Mouse (Mus musculus): ENCODE results near the gene Cyb561d2. TPM values are rescaled to one million over a fixed set of nuclear protein-coding genes. Genes with fewer than 3 reads are reported as not detected.

Gene Cyb561d2
- polyA plus RNA-seq, 1 experiment from 2014 or later, result 18.9 TPM

DNA sequence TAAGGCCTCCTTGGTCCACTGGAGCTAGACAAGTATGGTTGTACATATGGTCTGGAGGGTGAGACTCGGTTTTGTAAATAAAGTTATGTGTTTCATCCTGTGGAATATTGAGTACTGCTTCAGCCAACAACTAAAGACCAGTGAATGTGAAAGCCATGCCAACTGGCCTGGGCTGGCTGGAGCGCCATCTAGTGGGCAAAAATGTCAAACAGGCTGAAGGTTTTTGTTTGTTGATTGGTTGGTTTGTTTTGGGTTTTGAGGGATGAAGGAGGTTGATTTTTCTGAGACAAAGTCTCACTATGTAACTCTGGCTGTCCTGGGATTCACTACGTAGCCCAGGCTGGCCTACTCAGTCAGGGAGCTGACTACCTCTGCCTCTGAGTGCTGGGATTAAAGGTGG, 3.6 kb upstream of the Cyb561d2 start:
- peak; percentile 99 for DNase-seq (ENCODE audit: low spot score, missing footprints)
- Histone ChIP-seq H3K4me1 (ENCODE audit: control insufficient read depth, insufficient read depth, low read length) (peaks cover 25% of the 10 kb centered on the region), H3K27ac (ENCODE audit: low read depth, low read length) (no peak overlapping the region), H3K4me3 (ENCODE audit: low read depth, low read length) (no peak overlapping the region), H3K4me2 (no peak overlapping the region), H3K9me3 (ENCODE audit: control insufficient read depth, low read length) (no peaks in the 10 kb centered on the region), H3K36me3 (ENCODE audit: control insufficient read depth, insufficient read depth, low read length) (peaks cover 9% of the 10 kb centered on the region), H3K9ac (ENCODE audit: low read length) (no peak overlapping the region), H3K27me3 (ENCODE audit: control insufficient read depth, insufficient read depth, low read length) (peaks cover 6% of the 10 kb centered on the region)
- 7% methylated on average over 3 of the region's 3 CpGs for WGBS
- no peak for ATAC-seq (ENCODE audit: low FRiP score)

DNA sequence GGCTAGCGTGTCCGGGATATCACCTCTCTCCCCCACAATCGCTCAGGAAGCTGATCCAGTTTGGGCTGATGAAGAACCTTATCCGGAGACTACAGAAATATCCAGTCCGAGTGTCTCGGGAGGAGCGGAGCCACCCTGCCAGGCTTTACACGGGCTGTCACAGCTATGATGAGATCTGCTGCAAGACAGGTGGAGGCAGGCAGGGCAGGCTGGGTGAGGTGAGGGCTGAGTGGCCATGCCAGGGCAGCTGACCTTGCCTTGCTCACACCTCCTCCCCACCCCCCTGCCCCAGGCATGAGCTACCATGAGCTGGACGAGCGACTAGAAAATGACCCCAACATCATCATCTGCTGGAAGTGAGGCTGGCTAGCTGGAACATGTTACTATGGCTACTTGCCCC, 3.2 kb upstream of the Cyb561d2 start:
- WGBS, result 86% methylated on average over 10 of the region's 10 CpGs

DNA sequence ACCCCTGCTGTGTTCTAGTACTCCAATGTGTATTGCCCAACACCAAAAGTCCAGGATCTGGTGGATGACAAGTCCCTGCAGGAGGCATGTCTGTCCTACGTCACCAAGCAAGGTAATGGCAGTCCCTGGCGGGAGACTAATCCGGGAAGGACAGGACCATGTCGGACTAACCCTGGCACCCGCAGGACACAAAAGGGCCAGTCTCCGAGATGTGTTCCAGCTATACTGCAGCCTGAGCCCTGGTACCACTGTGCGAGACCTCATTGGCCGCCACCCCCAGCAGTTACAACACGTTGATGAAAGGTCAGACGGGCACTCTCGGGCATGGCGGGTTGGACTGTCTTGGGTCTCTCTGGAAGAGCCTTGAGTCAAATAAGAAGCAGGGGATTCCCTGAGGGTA, 2.7 kb upstream of the Cyb561d2 start:
- Histone ChIP-seq H3K9me3 (ENCODE audit: control insufficient read depth, low read length) (no peaks in the 10 kb centered on the region), H3K4me1 (ENCODE audit: control insufficient read depth, insufficient read depth, low read length) (peaks cover 25% of the 10 kb centered on the region), H3K4me3 (ENCODE audit: low read depth, low read length) (no peak overlapping the region), H3K27me3 (ENCODE audit: control insufficient read depth, insufficient read depth, low read length) (no peaks in the 10 kb centered on the region; the same call in none of the 2 replicates), H3K9ac (ENCODE audit: low read length) (no peak overlapping the region), H3K36me3 (ENCODE audit: control insufficient read depth, insufficient read depth, low read length) (peaks cover 9% of the 10 kb centered on the region), H3K4me2 (no peak overlapping the region), H3K27ac (ENCODE audit: low read depth, low read length) (no peak overlapping the region)
- WGBS, result 94% methylated on average over 12 of the region's 12 CpGs
- DNase-seq (ENCODE audit: low spot score, missing footprints) (no peak), ATAC-seq (ENCODE audit: low FRiP score) (no peak)

More for the DNA sequence above, 3.2 kb upstream of the Cyb561d2 start:
- Histone ChIP-seq H3K36me3 (ENCODE audit: control insufficient read depth, insufficient read depth, low read length) (peaks cover 9% of the 10 kb centered on the region), H3K9me3 (ENCODE audit: control insufficient read depth, low read length) (no peaks in the 10 kb centered on the region), H3K9ac (ENCODE audit: low read length) (no peak overlapping the region), H3K4me3 (ENCODE audit: low read depth, low read length) (no peak overlapping the region), H3K4me1 (ENCODE audit: control insufficient read depth, insufficient read depth, low read length) (peaks cover 25% of the 10 kb centered on the region), H3K27me3 (ENCODE audit: control insufficient read depth, insufficient read depth, low read length) (peaks cover 2% of the 10 kb centered on the region), H3K27ac (ENCODE audit: low read depth, low read length) (no peak overlapping the region), H3K4me2 (no peak overlapping the region)
- DNase-seq (ENCODE audit: low spot score, missing footprints), result no peak
- no peak for ATAC-seq (ENCODE audit: low FRiP score)

DNA sequence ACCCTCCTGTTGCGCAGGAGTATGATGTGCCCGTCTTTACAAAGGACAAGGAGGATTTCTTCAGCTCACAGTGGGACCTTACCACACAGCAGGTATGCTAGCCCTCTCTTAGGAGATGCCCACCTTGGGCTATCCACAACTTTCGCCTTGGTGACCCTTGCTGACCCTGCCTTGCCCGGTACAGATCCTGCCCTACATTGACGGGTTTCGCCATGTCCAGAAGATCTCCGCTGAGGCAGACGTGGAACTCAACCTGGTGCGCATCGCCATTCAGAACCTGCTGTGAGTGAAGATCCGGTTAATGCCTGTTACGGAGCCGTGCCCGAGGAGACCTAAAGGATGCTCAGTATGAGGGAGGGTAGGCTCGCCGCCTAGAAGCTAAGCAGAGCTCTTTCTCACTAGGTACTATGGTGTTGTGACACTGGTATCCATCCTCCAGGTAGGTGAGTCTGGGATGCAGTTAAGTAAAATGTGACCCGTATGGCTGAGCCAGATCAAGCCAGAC, 2.3 kb upstream of the Cyb561d2 start:
- no peak overlapping the region for H3K27ac ChIP-seq (ENCODE audit: low read depth, low read length)
- no peak for ATAC-seq (ENCODE audit: low FRiP score)
- H3K9me3 ChIP-seq (ENCODE audit: control insufficient read depth, low read length), result no peaks in the 10 kb centered on the region
- H3K36me3 ChIP-seq (ENCODE audit: control insufficient read depth, insufficient read depth, low read length), result peaks cover 9% of the 10 kb centered on the region
- 96% methylated on average over 17 of the region's 17 CpGs for WGBS
- no peak overlapping the region for H3K4me3 ChIP-seq (ENCODE audit: low read depth, low read length)
- peaks cover 25% of the 10 kb centered on the region for H3K4me1 ChIP-seq (ENCODE audit: control insufficient read depth, insufficient read depth, low read length)
- no peak for DNase-seq (ENCODE audit: low spot score, missing footprints)
- H3K27me3 ChIP-seq (ENCODE audit: control insufficient read depth, insufficient read depth, low read length), result no peaks in the 10 kb centered on the region; the same call in none of the 2 replicates
- H3K9ac ChIP-seq (ENCODE audit: low read length), result no peak overlapping the region
- H3K4me2 ChIP-seq, result no peak overlapping the region

DNA sequence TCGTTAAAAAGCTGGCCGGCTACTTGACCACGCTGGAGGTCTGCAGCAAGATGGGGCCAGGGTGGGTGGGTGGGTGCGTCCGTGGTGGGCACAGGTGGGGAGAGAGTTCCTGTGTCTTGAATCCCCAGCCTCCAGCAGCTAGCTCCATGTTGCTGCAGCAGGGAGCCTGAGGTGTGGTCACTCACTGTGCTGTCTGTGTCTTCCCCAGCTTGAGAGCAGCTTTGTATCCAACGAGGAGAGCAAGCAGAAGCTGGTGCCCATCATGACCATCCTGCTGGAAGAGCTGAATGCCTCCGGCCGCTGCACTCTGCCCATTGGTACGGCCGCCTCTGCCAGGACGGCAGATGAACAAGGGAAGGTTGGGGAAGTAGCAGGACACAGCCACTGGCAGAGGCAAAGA, 1.3 kb upstream of the Cyb561d2 start:
- Histone ChIP-seq H3K4me2 (no peak overlapping the region), H3K4me1 (ENCODE audit: control insufficient read depth, insufficient read depth, low read length) (peaks cover 25% of the 10 kb centered on the region)

DNA sequence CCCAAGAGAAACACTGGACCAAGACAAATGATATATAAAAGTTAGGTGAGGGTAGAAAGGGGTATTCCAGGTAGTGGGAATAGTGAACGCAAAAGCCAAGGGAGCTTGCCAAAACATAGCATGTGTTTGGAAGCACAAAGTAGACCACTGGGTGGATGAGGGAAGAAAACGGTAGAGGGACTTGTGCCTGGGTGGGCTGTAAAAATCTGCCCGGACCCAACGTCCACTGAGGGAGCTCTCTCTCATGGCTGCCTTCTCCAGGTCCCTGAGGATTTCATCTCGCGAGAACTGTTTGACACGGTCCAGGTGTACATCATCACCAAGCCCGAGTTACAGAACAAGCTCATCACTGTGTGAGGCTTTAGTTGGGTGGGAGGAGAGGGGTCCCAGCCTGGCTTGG, 728 bp upstream of the Cyb561d2 start:
- Histone ChIP-seq H3K4me2 (peak overlapping the region; percentile 65), H3K4me1 (ENCODE audit: control insufficient read depth, insufficient read depth, low read length) (peaks cover 25% of the 10 kb centered on the region), H3K27me3 (ENCODE audit: control insufficient read depth, insufficient read depth, low read length) (no peaks in the 10 kb centered on the region; the same call in 1 of the 2 replicates), H3K9ac (ENCODE audit: low read length) (peak overlapping the region; percentile 72), H3K4me3 (ENCODE audit: low read depth, low read length) (peak overlapping the region; percentile 71), H3K36me3 (ENCODE audit: control insufficient read depth, insufficient read depth, low read length) (peaks cover 14% of the 10 kb centered on the region), H3K9me3 (ENCODE audit: control insufficient read depth, low read length) (no peaks in the 10 kb centered on the region), H3K27ac (ENCODE audit: low read depth, low read length) (no peak overlapping the region)
- 49% methylated on average over 8 of the region's 8 CpGs for WGBS
- no peak for ATAC-seq (ENCODE audit: low FRiP score)
- no peak for DNase-seq (ENCODE audit: low spot score, missing footprints)

More for the DNA sequence above, 1.3 kb upstream of the Cyb561d2 start:
- Histone ChIP-seq H3K27ac (ENCODE audit: low read depth, low read length) (no peak overlapping the region), H3K9me3 (ENCODE audit: control insufficient read depth, low read length) (no peaks in the 10 kb centered on the region), H3K36me3 (ENCODE audit: control insufficient read depth, insufficient read depth, low read length) (peaks cover 11% of the 10 kb centered on the region), H3K27me3 (ENCODE audit: control insufficient read depth, insufficient read depth, low read length) (no peaks in the 10 kb centered on the region; the same call in none of the 2 replicates), H3K9ac (ENCODE audit: low read length) (no peak overlapping the region), H3K4me3 (ENCODE audit: low read depth, low read length) (no peak overlapping the region)
- 88% methylated on average over 11 of the region's 11 CpGs for WGBS
- DNase-seq (ENCODE audit: low spot score, missing footprints) (no peak), ATAC-seq (ENCODE audit: low FRiP score) (no peak)

DNA sequence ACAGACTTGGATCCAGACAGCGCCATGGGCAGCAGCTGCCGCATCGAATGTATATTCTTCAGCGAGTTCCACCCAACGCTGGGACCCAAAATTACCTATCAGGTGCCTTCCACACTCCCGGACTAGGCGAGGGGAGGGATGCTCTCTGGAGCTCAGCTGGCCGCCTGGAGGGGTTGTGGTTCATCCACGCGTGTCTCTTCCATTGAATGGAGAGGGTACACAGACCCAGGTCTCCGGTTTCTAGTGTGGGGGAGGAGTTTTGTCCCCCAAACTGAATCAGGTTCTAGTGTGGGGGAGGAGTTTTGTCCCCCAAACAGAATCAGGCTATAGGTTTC, 326 bp upstream of the Cyb561d2 start:
- Histone ChIP-seq H3K4me2 (peak overlapping the region; percentile 65), H3K9ac (ENCODE audit: low read length) (peak overlapping the region; percentile 72), H3K4me1 (ENCODE audit: control insufficient read depth, insufficient read depth, low read length) (peaks cover 21% of the 10 kb centered on the region), H3K4me3 (ENCODE audit: low read depth, low read length) (peak overlapping the region; percentile 71), H3K36me3 (ENCODE audit: control insufficient read depth, insufficient read depth, low read length) (peaks cover 14% of the 10 kb centered on the region), H3K9me3 (ENCODE audit: control insufficient read depth, low read length) (no peaks in the 10 kb centered on the region), H3K27me3 (ENCODE audit: control insufficient read depth, insufficient read depth, low read length) (no peaks in the 10 kb centered on the region; the same call in 1 of the 2 replicates), H3K27ac (ENCODE audit: low read depth, low read length) (no peak overlapping the region)
- DNase-seq (ENCODE audit: low spot score, missing footprints) (no peak), ATAC-seq (ENCODE audit: low FRiP score) (peak; percentile 8; the same call in 1 of the 2 replicates)
- WGBS, result 1% methylated on average over 11 of the region's 11 CpGs

DNA sequence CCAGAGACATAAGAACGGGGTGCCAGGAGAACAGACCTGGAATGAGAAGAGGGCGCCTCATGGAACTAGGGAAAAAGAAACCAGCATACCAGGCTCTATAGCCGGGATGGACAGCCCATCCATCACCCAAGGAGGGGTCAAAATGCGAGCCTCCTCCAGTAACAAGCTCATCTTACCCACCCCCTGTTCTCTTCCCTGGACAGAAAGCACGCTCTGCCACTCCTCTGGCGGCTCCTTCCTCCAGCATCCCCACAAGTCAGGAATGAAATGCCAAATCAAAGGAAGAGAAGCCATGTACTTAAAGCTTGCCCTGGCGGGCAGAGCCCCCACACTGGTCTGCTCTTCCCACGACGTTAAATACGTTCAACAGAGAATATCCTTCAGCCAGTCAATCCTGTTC, 988 bp downstream of the Cyb561d2 start:
- no peak for ATAC-seq (ENCODE audit: low FRiP score)
- WGBS, result 41% methylated on average over 10 of the region's 10 CpGs
- no peak for DNase-seq (ENCODE audit: low spot score, missing footprints)
- Histone ChIP-seq H3K4me1 (ENCODE audit: control insufficient read depth, insufficient read depth, low read length) (peaks cover 23% of the 10 kb centered on the region), H3K9me3 (ENCODE audit: control insufficient read depth, low read length) (no peaks in the 10 kb centered on the region), H3K27ac (ENCODE audit: low read depth, low read length) (no peak overlapping the region), H3K4me3 (ENCODE audit: low read depth, low read length) (peak overlapping the region; percentile 71; the same call in 1 of the 2 replicates), H3K9ac (ENCODE audit: low read length) (peak overlapping the region; percentile 72), H3K4me2 (peak overlapping the region; percentile 65), H3K36me3 (ENCODE audit: control insufficient read depth, insufficient read depth, low read length) (peaks cover 14% of the 10 kb centered on the region), H3K27me3 (ENCODE audit: control insufficient read depth, insufficient read depth, low read length) (no peaks in the 10 kb centered on the region; the same call in 1 of the 2 replicates)

DNA sequence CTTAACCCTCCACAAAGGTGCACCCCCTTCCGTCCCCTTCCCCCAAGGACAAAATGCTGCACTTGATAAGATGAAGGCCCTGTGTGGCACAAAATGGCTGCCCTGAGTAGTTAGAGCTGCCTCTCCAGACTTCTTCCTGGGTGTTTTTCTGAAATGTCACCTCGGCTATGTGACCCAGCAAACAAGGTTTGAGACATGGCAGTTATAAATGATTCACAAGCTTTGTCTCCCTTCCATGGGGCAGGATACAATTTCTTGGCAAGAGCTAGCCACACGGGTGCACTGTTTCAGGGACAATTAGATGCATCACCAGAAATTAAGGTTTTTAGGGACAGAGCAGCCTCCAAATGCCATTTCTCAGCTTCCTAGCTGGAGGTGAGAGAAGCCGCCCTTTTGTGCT, 1.6 kb downstream of the Cyb561d2 start:
- Histone ChIP-seq H3K36me3 (ENCODE audit: control insufficient read depth, insufficient read depth, low read length) (peaks cover 14% of the 10 kb centered on the region), H3K4me3 (ENCODE audit: low read depth, low read length) (no peak overlapping the region), H3K9ac (ENCODE audit: low read length) (no peak overlapping the region), H3K4me2 (no peak overlapping the region), H3K9me3 (ENCODE audit: control insufficient read depth, low read length) (no peaks in the 10 kb centered on the region), H3K4me1 (ENCODE audit: control insufficient read depth, insufficient read depth, low read length) (peaks cover 29% of the 10 kb centered on the region), H3K27ac (ENCODE audit: low read depth, low read length) (no peak overlapping the region), H3K27me3 (ENCODE audit: control insufficient read depth, insufficient read depth, low read length) (no peaks in the 10 kb centered on the region)
- WGBS, result 85% methylated on average over 4 of the region's 4 CpGs
- no peak for ATAC-seq (ENCODE audit: low FRiP score)
- no peak for DNase-seq (ENCODE audit: low spot score, missing footprints)

Data from midbrain, embryonic 11.5 days (tissue).